Mouse (Mus musculus): ENCODE data around the gene 1700029H14Rik. TPM values are rescaled to one million over a fixed set of nuclear protein-coding genes. Genes with fewer than 3 reads are reported as not detected.

1700029H14Rik gene
- polyA plus RNA-seq, 1 experiment from 2014 or later = not detected

GRCm38 (mm10) chr8:13540122-13540521 is 22.1 kb downstream of the 1700029H14Rik start:
- Histone ChIP-seq H3K27ac (replicated peaks) (no peak overlapping the region), H3K4me1 (no peaks in the 10 kb centered on the region), H3K9ac (replicated peaks) (no peak overlapping the region), H3K4me2 (replicated peaks) (no peak overlapping the region), H3K9me3 (peaks cover 4% of the 10 kb centered on the region), H3K27me3 (no peaks in the 10 kb centered on the region), H3K36me3 (no peaks in the 10 kb centered on the region), H3K4me3 (no peak overlapping the region)
- 88% methylated on average over 5 of the region's 5 CpGs for WGBS
- no peak for ATAC-seq (ENCODE audit: low FRiP score, low read depth)

GRCm38 (mm10) chr8:13538821-13539220 is 23.4 kb downstream of the 1700029H14Rik start:
- no peaks in the 10 kb centered on the region for H3K4me1 ChIP-seq
- H3K4me2 ChIP-seq (replicated peaks) = no peak overlapping the region
- H3K9me3 ChIP-seq = no peaks in the 10 kb centered on the region
- H3K27me3 ChIP-seq = no peaks in the 10 kb centered on the region
- 74% methylated on average over 6 of the region's 6 CpGs for whole genome bisulfite sequencing
- no peak overlapping the region for H3K27ac ChIP-seq (replicated peaks)
- no peak overlapping the region for H3K9ac ChIP-seq (replicated peaks)
- ATAC-seq (ENCODE audit: low FRiP score, low read depth) = no peak
- no peaks in the 10 kb centered on the region for H3K36me3 ChIP-seq
- no peak overlapping the region for H3K4me3 ChIP-seq

- H3K4me1 ChIP-seq = no peaks in the 10 kb centered on the region
- no peak overlapping the region for H3K27ac ChIP-seq (replicated peaks)
- H3K9ac ChIP-seq (replicated peaks) = no peak overlapping the region
- no peak overlapping the region for H3K4me2 ChIP-seq (replicated peaks)
- 41% methylated on average over 2 of the region's 2 CpGs for WGBS
- ATAC-seq (ENCODE audit: low FRiP score, low read depth) = no peak
- no peak overlapping the region for H3K4me3 ChIP-seq
- no peaks in the 10 kb centered on the region for H3K36me3 ChIP-seq
- no peaks in the 10 kb centered on the region for H3K9me3 ChIP-seq
- no peaks in the 10 kb centered on the region for H3K27me3 ChIP-seq
These were observed 25.2 kb downstream of the 1700029H14Rik start for GRCm38 (mm10) chr8:13537102-13537501.

GRCm38 (mm10) chr8:13533123-13533522 is 29.1 kb downstream of the 1700029H14Rik start:
- Histone ChIP-seq H3K27me3 (no peaks in the 10 kb centered on the region), H3K9ac (replicated peaks) (no peak overlapping the region), H3K36me3 (no peaks in the 10 kb centered on the region), H3K4me3 (no peak overlapping the region), H3K4me2 (replicated peaks) (no peak overlapping the region), H3K9me3 (no peaks in the 10 kb centered on the region), H3K4me1 (peaks cover 11% of the 10 kb centered on the region; the same call in 1 of the 2 replicates), H3K27ac (replicated peaks) (no peak overlapping the region)
- WGBS = 87% methylated on average over 8 of the region's 8 CpGs
- no peak for ATAC-seq (ENCODE audit: low FRiP score, low read depth)

GRCm38 (mm10) chr8:13531602-13532171 is 30.6 kb downstream of the 1700029H14Rik start:
- no peak overlapping the region for H3K4me2 ChIP-seq (replicated peaks)
- WGBS = 83% methylated on average over 9 of the region's 9 CpGs
- no peak overlapping the region for H3K9ac ChIP-seq (replicated peaks)
- no peak overlapping the region for H3K27ac ChIP-seq (replicated peaks)
- H3K36me3 ChIP-seq = no peaks in the 10 kb centered on the region
- H3K9me3 ChIP-seq = 0 out of 2 replicates have a peak, but pooled peaks cover 8% of the 10 kb centered on the region
- H3K4me3 ChIP-seq = no peak overlapping the region
- H3K4me1 ChIP-seq = peaks cover 11% of the 10 kb centered on the region; the same call in 1 of the 2 replicates
- ATAC-seq (ENCODE audit: low FRiP score, low read depth) = no peak
- H3K27me3 ChIP-seq = no peaks in the 10 kb centered on the region

GRCm38 (mm10) chr8:13530941-13531340 is 31.3 kb downstream of the 1700029H14Rik start:
- WGBS = 69% methylated on average over 5 of the region's 5 CpGs
- no peak overlapping the region for H3K4me3 ChIP-seq
- no peak for ATAC-seq (ENCODE audit: low FRiP score, low read depth)
- H3K36me3 ChIP-seq = no peaks in the 10 kb centered on the region
- peaks cover 11% of the 10 kb centered on the region; the same call in 1 of the 2 replicates for H3K9me3 ChIP-seq
- H3K4me2 ChIP-seq (replicated peaks) = no peak overlapping the region
- no peak overlapping the region for H3K9ac ChIP-seq (replicated peaks)
- H3K27me3 ChIP-seq = no peaks in the 10 kb centered on the region
- no peak overlapping the region for H3K27ac ChIP-seq (replicated peaks)
- peaks cover 11% of the 10 kb centered on the region; the same call in 1 of the 2 replicates for H3K4me1 ChIP-seq

- H3K4me2 ChIP-seq (replicated peaks) = no peak overlapping the region
- H3K27ac ChIP-seq (replicated peaks) = no peak overlapping the region
- 84% methylated on average over 3 of the region's 3 CpGs for WGBS
- H3K9ac ChIP-seq (replicated peaks) = no peak overlapping the region
- peaks cover 11% of the 10 kb centered on the region; the same call in 1 of the 2 replicates for H3K9me3 ChIP-seq
- no peaks in the 10 kb centered on the region for H3K36me3 ChIP-seq
- no peaks in the 10 kb centered on the region for H3K27me3 ChIP-seq
- H3K4me3 ChIP-seq = no peak overlapping the region
- ATAC-seq (ENCODE audit: low FRiP score, low read depth) = no peak
- peaks cover 11% of the 10 kb centered on the region; the same call in 1 of the 2 replicates for H3K4me1 ChIP-seq
These were observed 31.9 kb downstream of the 1700029H14Rik start for GRCm38 (mm10) chr8:13530401-13530800.

GRCm38 (mm10) chr8:13529891-13530316 is 32.4 kb downstream of the 1700029H14Rik start:
- Histone ChIP-seq H3K4me3 (no peak overlapping the region), H3K4me1 (peaks cover 11% of the 10 kb centered on the region; the same call in 1 of the 2 replicates), H3K4me2 (replicated peaks) (no peak overlapping the region), H3K9me3 (peaks cover 11% of the 10 kb centered on the region; the same call in 1 of the 2 replicates), H3K36me3 (no peaks in the 10 kb centered on the region), H3K9ac (replicated peaks) (no peak overlapping the region), H3K27me3 (no peaks in the 10 kb centered on the region), H3K27ac (replicated peaks) (no peak overlapping the region)
- 76% methylated on average over 7 of the region's 7 CpGs for WGBS
- ATAC-seq (ENCODE audit: low FRiP score, low read depth) = no peak

- no peaks in the 10 kb centered on the region for H3K27me3 ChIP-seq
- H3K4me3 ChIP-seq = no peak overlapping the region
- H3K36me3 ChIP-seq = no peaks in the 10 kb centered on the region
- H3K27ac ChIP-seq (replicated peaks) = no peak overlapping the region
- H3K9me3 ChIP-seq = peaks cover 11% of the 10 kb centered on the region; the same call in 1 of the 2 replicates
- H3K9ac ChIP-seq (replicated peaks) = no peak overlapping the region
- no peak overlapping the region for H3K4me2 ChIP-seq (replicated peaks)
- ATAC-seq (ENCODE audit: low FRiP score, low read depth) = no peak
- peaks cover 11% of the 10 kb centered on the region; the same call in 1 of the 2 replicates for H3K4me1 ChIP-seq
- WGBS = 78% methylated on average over 15 of the region's 15 CpGs
These were observed 33.0 kb downstream of the 1700029H14Rik start for GRCm38 (mm10) chr8:13529011-13529840.

GRCm38 (mm10) chr8:13521392-13521791 is 40.9 kb downstream of the 1700029H14Rik start:
- Histone ChIP-seq H3K9me3 (peaks cover 2% of the 10 kb centered on the region; the same call in 1 of the 2 replicates), H3K4me3 (no peak overlapping the region), H3K9ac (replicated peaks) (no peak overlapping the region), H3K4me2 (replicated peaks) (no peak overlapping the region), H3K27me3 (no peaks in the 10 kb centered on the region), H3K4me1 (no peaks in the 10 kb centered on the region), H3K27ac (replicated peaks) (no peak overlapping the region), H3K36me3 (no peaks in the 10 kb centered on the region)
- WGBS = 86% methylated on average over 7 of the region's 7 CpGs
- no peak for ATAC-seq (ENCODE audit: low FRiP score, low read depth)

- no peak overlapping the region for H3K27ac ChIP-seq (replicated peaks)
- no peak overlapping the region for H3K4me2 ChIP-seq (replicated peaks)
- WGBS = 67% methylated on average over 6 of the region's 6 CpGs
- no peaks in the 10 kb centered on the region for H3K9me3 ChIP-seq
- ATAC-seq (ENCODE audit: low FRiP score, low read depth) = no peak
- H3K4me1 ChIP-seq = no peaks in the 10 kb centered on the region
- no peak overlapping the region for H3K4me3 ChIP-seq
- no peak overlapping the region for H3K9ac ChIP-seq (replicated peaks)
- H3K27me3 ChIP-seq = no peaks in the 10 kb centered on the region
- H3K36me3 ChIP-seq = no peaks in the 10 kb centered on the region
These were observed 41.9 kb downstream of the 1700029H14Rik start for GRCm38 (mm10) chr8:13520349-13520748.

- Histone ChIP-seq H3K9ac (replicated peaks) (no peak overlapping the region), H3K4me2 (replicated peaks) (no peak overlapping the region), H3K36me3 (no peaks in the 10 kb centered on the region), H3K27me3 (no peaks in the 10 kb centered on the region), H3K27ac (replicated peaks) (no peak overlapping the region), H3K4me1 (no peaks in the 10 kb centered on the region), H3K4me3 (no peak overlapping the region), H3K9me3 (no peaks in the 10 kb centered on the region)
- WGBS = 91% methylated on average over 9 of the region's 9 CpGs
- no peak for ATAC-seq (ENCODE audit: low FRiP score, low read depth)
These were observed 42.8 kb downstream of the 1700029H14Rik start for GRCm38 (mm10) chr8:13519503-13519902.
